Mouse (Mus musculus) activated CD4-positive, CD25-positive, alpha-beta regulatory T cell, adult 4 months (primary cell): ENCODE measurements around the gene Tnip2. TPM values are rescaled to one million over a fixed set of nuclear protein-coding genes. Genes with fewer than 3 reads are reported as not detected.

ENCODE experiments used
- ATAC-seq: one replicate; pipeline ENCODE4 v1.8.0; 2017
- polyA plus RNA-seq, 2 experiments: library from polyadenylated mRNA; unstranded; fragments of 100-300 nt; shearing (Covaris generic); gene quantifications; one replicate each; pipeline ENCODE4 v1.2.1; 2017

Tnip2 gene
- polyA plus RNA-seq, 2 experiments from 2014 or later, result 23.4 to 24.8 TPM

- ATAC-seq, result no peak
Measured at GRCm38 (mm10) chr5:34458994-34459393, 54.8 kb downstream of the Tnip2 start.

GRCm38 (mm10) chr5:34446207-34446606 lies 67.6 kb downstream of the Tnip2 start:
- ATAC-seq, result no peak

Other genes starting within 250 kb of the Tnip2 start
- gene Zfyve28, start 225.5 kb downstream of the Tnip2 start, polyA plus RNA-seq, result 1 to 10 TPM; 3.4 TPM
- gene Cfap99, start 225.4 kb downstream of the Tnip2 start, polyA plus RNA-seq, result not detected
- gene Rnf4, start 177.7 kb downstream of the Tnip2 start, polyA plus RNA-seq, result 100 to 1,000 TPM; 108 TPM
- gene Fam193a, start 144.1 kb downstream of the Tnip2 start, polyA plus RNA-seq, result 10 to 100 TPM; 12.5 to 13.3 TPM
- 1 to 10 TPM; 4.0 to 9.6 TPM for gene Sh3bp2, start 11.8 kb upstream of the Tnip2 start, polyA plus RNA-seq
- gene Add1, start 59.7 kb upstream of the Tnip2 start, polyA plus RNA-seq, result 100 to 1,000 TPM in 1 of 2 experiments, 10 to 100 TPM in 1; 98.4 to 118 TPM
- gene Mfsd10, start 123.2 kb upstream of the Tnip2 start, polyA plus RNA-seq, result 10 to 100 TPM; 70.0 to 77.6 TPM
- gene Nop14, start 146.2 kb upstream of the Tnip2 start, polyA plus RNA-seq, result 10 to 100 TPM; 22.4 to 26.0 TPM
- 1 to 10 TPM; 4.3 to 6.2 TPM for gene Grk4, start 146.4 kb upstream of the Tnip2 start, polyA plus RNA-seq
- gene Htt, start 247.7 kb upstream of the Tnip2 start, polyA plus RNA-seq, result 10 to 100 TPM; 12.7 to 17.9 TPM